Mouse (Mus musculus) kidney, embryonic 14.5 days (tissue): ENCODE results near the gene Ets1. TPM values are rescaled to one million over a fixed set of nuclear protein-coding genes. Genes with fewer than 3 reads are reported as not detected.

Experiments used
- ATAC-seq: fragments of 200-750 bp; cut with Nextera tagmentation; 2 replicates; pipeline ENCODE4 v1.8.0; 2017; ENCODE audit warnings: moderate number of reproducible peaks, mild to moderate bottlenecking, moderate TSS enrichment, moderate library complexity; ENCODE audit not compliant: low FRiP score, low TSS enrichment
- H3K27ac ChIP-seq: fragments of 300-500 bp; sonication (generic); 2 replicates; pipeline ENCODE4 v1.5.1; 2014; ENCODE audit warnings: low read depth, mild to moderate bottlenecking, low read length, moderate library complexity, mixed read lengths
- H3K27me3 ChIP-seq: fragments of 300-500 bp; sonication (generic); 2 replicates; pipeline ENCODE4 v1.6.1; 2014; ENCODE audit warnings: mild to moderate bottlenecking, low read length; ENCODE audit not compliant: control insufficient read depth, insufficient read depth
- H3K36me3 ChIP-seq: fragments of 300-500 bp; sonication (generic); 2 replicates; pipeline ENCODE4 v1.6.1; 2014; ENCODE audit warnings: low read length, mixed read lengths; ENCODE audit not compliant: control insufficient read depth, insufficient read depth
- H3K4me1 ChIP-seq: fragments of 300-500 bp; sonication (generic); 2 replicates; pipeline ENCODE4 v1.6.1; 2014; ENCODE audit warnings: low read length, mixed read lengths; ENCODE audit not compliant: control insufficient read depth, insufficient read depth
- H3K4me2 ChIP-seq: fragments of 300-500 bp; sonication (generic); replicated peaks from 2 replicates; pipeline ENCODE4 v1.6.1; 2014; ENCODE audit warnings: low read depth, mild to moderate bottlenecking, low read length
- H3K4me3 ChIP-seq: fragments of 300-500 bp; sonication (generic); 2 replicates; pipeline ENCODE4 v1.5.1; 2014; ENCODE audit warnings: mild to moderate bottlenecking, low read length
- H3K9ac ChIP-seq: fragments of 300-500 bp; sonication (generic); 2 replicates; pipeline ENCODE4 v1.6.1; 2014; ENCODE audit warnings: low read depth, mild to moderate bottlenecking, low read length, moderate library complexity
- H3K9me3 ChIP-seq: fragments of 300-500 bp; sonication (generic); 2 replicates; pipeline ENCODE4 v1.6.1; 2016; ENCODE audit warnings: low read length; ENCODE audit not compliant: control insufficient read depth
- WGBS: fragments of 180-500 bp; shearing (Covaris S2); extraction: QIAGEN DNeasy Blood & Tissue Kit; methylation state at CpG from one replicate; pipeline ENCODE4 v1.1.7; 2014; 5-methylcytosine and 5-hydroxymethylcytosine counted together
- polyA plus RNA-seq: library from polyadenylated mRNA; unstranded; fragments of >200 nt; fragmentation: Nextera tagmentation; extraction: Ambion mirVana; gene quantifications from 2 replicates; pipeline ENCODE4 v1.2.1, GENCODE M21; 2014

Ets1 gene
- polyA plus RNA-seq, 1 experiment from 2014 or later = 58.0 TPM

- 17% methylated on average over 2 of the region's 2 CpGs for WGBS
- H3K4me3 ChIP-seq = no peak overlapping the region
- no peaks in the 10 kb centered on the region for H3K4me1 ChIP-seq
- peaks cover 15% of the 10 kb centered on the region for H3K36me3 ChIP-seq
- H3K27ac ChIP-seq = no peak overlapping the region
- H3K4me2 ChIP-seq = no peak overlapping the region
- H3K27me3 ChIP-seq = no peaks in the 10 kb centered on the region
- peak; percentile 76 for ATAC-seq
- no peak overlapping the region for H3K9ac ChIP-seq
- H3K9me3 ChIP-seq = no peaks in the 10 kb centered on the region
Observed at GRCm38 (mm10) chr9:32756002-32756401, 120.0 kb downstream of the Ets1 start.

- Histone ChIP-seq H3K27me3 (no peaks in the 10 kb centered on the region), H3K27ac (no peak overlapping the region), H3K9me3 (no peaks in the 10 kb centered on the region), H3K36me3 (peaks cover 5% of the 10 kb centered on the region; the same call in 1 of the 2 replicates), H3K4me1 (no peaks in the 10 kb centered on the region), H3K4me3 (no peak overlapping the region), H3K4me2 (no peak overlapping the region), H3K9ac (no peak overlapping the region)
- no peak for ATAC-seq
- 83% methylated on average over 5 of the region's 5 CpGs for WGBS
Observed at GRCm38 (mm10) chr9:32758280-32758905, 122.4 kb downstream of the Ets1 start.

DNA sequence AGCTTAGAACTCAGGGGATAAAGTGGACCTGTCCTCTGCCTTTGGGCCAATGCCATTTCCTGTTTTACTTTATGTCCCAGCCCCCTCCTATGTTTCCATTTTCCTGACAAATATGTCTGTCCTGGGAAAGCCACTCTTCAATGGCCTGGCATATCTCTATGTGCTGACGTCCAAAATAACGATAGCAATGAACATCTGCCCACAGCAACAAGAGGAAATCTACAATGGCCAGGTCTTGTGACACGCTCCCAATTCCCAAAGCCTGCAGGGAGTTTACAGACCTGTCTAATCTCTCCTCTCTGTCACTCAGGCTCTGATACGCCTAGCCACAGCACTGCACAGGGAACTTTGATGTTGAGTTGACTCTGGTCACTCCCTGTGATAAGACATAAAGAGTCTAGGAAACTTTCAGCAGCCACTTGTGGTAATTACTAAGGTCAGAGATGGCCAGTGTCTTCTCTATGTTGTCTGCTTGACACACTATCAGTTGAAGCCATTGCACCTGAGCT is 124.7 kb downstream of the Ets1 start:
- Histone ChIP-seq H3K9me3 (no peaks in the 10 kb centered on the region), H3K27ac (no peak overlapping the region), H3K36me3 (peaks cover under 1% of the 10 kb centered on the region; the same call in 1 of the 2 replicates), H3K4me2 (no peak overlapping the region), H3K4me3 (no peak overlapping the region), H3K4me1 (no peaks in the 10 kb centered on the region), H3K27me3 (no peaks in the 10 kb centered on the region), H3K9ac (no peak overlapping the region)
- WGBS = 83% methylated on average over 4 of the region's 4 CpGs
- ATAC-seq = no peak

- no peak for ATAC-seq
Observed at GRCm38 (mm10) chr9:32761326-32761725, 125.3 kb downstream of the Ets1 start.

DNA sequence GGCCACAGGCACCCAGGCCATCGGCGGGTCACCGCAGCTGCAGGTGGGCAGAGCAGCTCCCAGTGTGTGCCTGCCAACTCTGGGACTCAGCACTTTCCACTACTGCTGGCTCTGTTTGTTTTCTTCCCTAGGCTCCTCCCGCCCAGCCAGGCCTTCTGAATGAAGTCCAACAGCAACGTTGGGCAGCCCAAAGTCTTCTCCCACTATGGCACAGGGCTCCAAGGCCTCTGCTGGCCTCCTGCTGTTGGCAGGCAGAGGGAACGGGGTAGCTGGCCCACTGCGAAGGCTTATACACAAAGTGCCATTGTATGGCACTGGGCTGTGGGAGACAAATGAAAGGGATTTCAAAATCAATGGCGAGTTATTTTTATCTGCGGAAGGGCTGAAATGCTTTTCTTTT is 128.4 kb downstream of the Ets1 start:
- no peak for ATAC-seq
- Histone ChIP-seq H3K36me3 (no peaks in the 10 kb centered on the region), H3K9me3 (no peaks in the 10 kb centered on the region), H3K9ac (no peak overlapping the region), H3K4me3 (no peak overlapping the region), H3K27ac (no peak overlapping the region), H3K4me2 (no peak overlapping the region), H3K4me1 (no peaks in the 10 kb centered on the region), H3K27me3 (no peaks in the 10 kb centered on the region)
- WGBS = 81% methylated on average over 9 of the region's 9 CpGs

More at GRCm38 (mm10) chr9:32761326-32761725, 125.3 kb downstream of the Ets1 start:
- Histone ChIP-seq H3K27me3 (no peaks in the 10 kb centered on the region), H3K4me1 (no peaks in the 10 kb centered on the region), H3K27ac (no peak overlapping the region), H3K4me2 (no peak overlapping the region), H3K9me3 (no peaks in the 10 kb centered on the region), H3K9ac (no peak overlapping the region), H3K36me3 (no peaks in the 10 kb centered on the region), H3K4me3 (no peak overlapping the region)
- WGBS = 67% methylated on average over 2 of the region's 2 CpGs

GRCm38 (mm10) chr9:32765123-32765522 is 129.1 kb downstream of the Ets1 start:
- Histone ChIP-seq H3K36me3 (no peaks in the 10 kb centered on the region), H3K27ac (no peak overlapping the region), H3K9ac (no peak overlapping the region), H3K4me3 (no peak overlapping the region), H3K9me3 (no peaks in the 10 kb centered on the region), H3K27me3 (no peaks in the 10 kb centered on the region), H3K4me1 (no peaks in the 10 kb centered on the region), H3K4me2 (no peak overlapping the region)
- ATAC-seq = no peak
- WGBS = 96% methylated on average over 3 of the region's 3 CpGs

DNA sequence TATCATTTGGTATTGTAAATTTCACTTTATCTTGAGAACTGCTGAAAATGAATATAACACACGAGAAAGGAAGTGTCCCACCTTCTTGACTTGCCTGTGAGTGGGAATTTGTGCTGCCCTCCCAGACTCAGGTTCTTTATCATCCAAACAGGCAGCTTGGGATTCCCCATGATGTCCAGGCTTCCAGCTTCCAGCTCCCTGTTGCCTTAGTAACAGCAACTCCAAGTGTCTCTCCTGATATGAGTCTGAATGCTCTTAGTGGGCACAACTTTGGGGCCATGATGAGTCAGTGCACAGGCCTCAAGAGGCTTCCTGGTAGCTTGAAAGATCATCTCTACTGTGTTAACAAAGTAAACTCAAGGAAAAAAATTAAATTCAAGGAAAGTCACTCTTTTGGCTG is 142.8 kb downstream of the Ets1 start:
- H3K9me3 ChIP-seq = no peaks in the 10 kb centered on the region
- no peaks in the 10 kb centered on the region for H3K36me3 ChIP-seq
- no peaks in the 10 kb centered on the region for H3K27me3 ChIP-seq
- H3K4me1 ChIP-seq = 0 out of 2 replicates have a peak, but pooled peaks cover 10% of the 10 kb centered on the region
- H3K4me3 ChIP-seq = no peak overlapping the region
- H3K27ac ChIP-seq = no peak overlapping the region
- H3K9ac ChIP-seq = no peak overlapping the region
- 76% methylated on average over 1 of the region's 1 CpGs for WGBS
- no peak overlapping the region for H3K4me2 ChIP-seq
- ATAC-seq = no peak

DNA sequence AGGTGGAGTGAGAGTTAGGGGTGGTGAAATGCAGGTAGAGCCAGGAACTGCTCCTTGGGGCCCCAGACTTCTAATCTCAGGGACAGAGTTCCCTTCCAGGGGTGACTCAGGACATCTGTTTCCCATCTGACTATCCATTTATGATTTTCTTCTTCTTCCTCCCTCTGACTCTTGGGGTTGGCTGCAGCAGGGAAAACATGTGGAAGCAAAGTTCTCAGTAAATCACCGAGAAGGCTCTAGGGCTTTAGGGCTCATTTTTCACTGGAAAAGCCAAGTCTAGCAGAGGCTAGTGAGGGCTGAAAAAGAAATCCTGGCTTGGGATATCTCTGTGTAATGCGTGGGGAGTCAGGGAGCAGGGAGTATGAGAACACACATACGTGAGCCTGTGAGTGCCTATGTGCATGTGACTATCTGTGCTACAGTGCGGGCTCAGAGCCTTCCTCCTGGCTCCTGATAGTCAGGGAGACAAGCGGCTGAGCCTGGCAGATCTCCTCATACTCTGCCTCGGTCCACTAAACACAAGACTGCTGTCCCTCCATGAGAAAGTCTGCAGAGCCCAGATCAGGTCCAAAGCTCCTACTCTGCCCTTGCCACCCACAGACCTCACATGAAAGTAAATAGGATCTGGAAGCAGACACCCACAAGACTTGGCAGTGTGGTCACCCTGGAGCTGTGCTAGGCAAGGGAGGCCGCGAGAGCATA is 146.5 kb downstream of the Ets1 start:
- peak overlapping the region; percentile 18; the same call in 1 of the 2 replicates for H3K9ac ChIP-seq
- WGBS = 43% methylated on average over 8 of the region's 8 CpGs
- no peaks in the 10 kb centered on the region for H3K27me3 ChIP-seq
- H3K36me3 ChIP-seq = no peaks in the 10 kb centered on the region
- peak overlapping the region; percentile 42; the same call in 1 of the 2 replicates for H3K27ac ChIP-seq
- ATAC-seq = peak; percentile 79
- H3K4me1 ChIP-seq = peaks cover 18% of the 10 kb centered on the region; the same call in 1 of the 2 replicates
- no peak overlapping the region for H3K4me2 ChIP-seq
- H3K9me3 ChIP-seq = no peaks in the 10 kb centered on the region
- H3K4me3 ChIP-seq = no peak overlapping the region

- Histone ChIP-seq H3K4me1 (peaks cover 26% of the 10 kb centered on the region), H3K9me3 (no peaks in the 10 kb centered on the region), H3K27me3 (no peaks in the 10 kb centered on the region), H3K27ac (no peak overlapping the region), H3K4me2 (no peak overlapping the region), H3K4me3 (no peak overlapping the region), H3K9ac (no peak overlapping the region), H3K36me3 (no peaks in the 10 kb centered on the region)
- ATAC-seq = no peak
- 80% methylated on average over 7 of the region's 7 CpGs for WGBS
Observed at GRCm38 (mm10) chr9:32787091-32787490, 151.1 kb downstream of the Ets1 start.
